Mouse (Mus musculus): ENCODE data around the gene Ttc30a1.

GRCm38 (mm10) chr2:75950685-75951084, 31.1 kb downstream of the Ttc30a1 start:
- TF ChIP-seq POLR2A (IDR thresholded peaks at IDR 0.05; ENCODE audit: insufficient read depth, low read depth, low read length): no peak
- TF ChIP-seq CTCF (IDR thresholded peaks at IDR 0.05; ENCODE audit: insufficient read depth, low read depth, low read length): no peak

All from olfactory bulb, adult 2 months (tissue).